Mouse (Mus musculus): ENCODE measurements at regions not wholly inside any gene's neighbourhood (a gene's known extent, or its start where the extent isn't known, plus 50 kb on each side); places are given as distances from the start of the nearest gene placed in this dataset.

DNA sequence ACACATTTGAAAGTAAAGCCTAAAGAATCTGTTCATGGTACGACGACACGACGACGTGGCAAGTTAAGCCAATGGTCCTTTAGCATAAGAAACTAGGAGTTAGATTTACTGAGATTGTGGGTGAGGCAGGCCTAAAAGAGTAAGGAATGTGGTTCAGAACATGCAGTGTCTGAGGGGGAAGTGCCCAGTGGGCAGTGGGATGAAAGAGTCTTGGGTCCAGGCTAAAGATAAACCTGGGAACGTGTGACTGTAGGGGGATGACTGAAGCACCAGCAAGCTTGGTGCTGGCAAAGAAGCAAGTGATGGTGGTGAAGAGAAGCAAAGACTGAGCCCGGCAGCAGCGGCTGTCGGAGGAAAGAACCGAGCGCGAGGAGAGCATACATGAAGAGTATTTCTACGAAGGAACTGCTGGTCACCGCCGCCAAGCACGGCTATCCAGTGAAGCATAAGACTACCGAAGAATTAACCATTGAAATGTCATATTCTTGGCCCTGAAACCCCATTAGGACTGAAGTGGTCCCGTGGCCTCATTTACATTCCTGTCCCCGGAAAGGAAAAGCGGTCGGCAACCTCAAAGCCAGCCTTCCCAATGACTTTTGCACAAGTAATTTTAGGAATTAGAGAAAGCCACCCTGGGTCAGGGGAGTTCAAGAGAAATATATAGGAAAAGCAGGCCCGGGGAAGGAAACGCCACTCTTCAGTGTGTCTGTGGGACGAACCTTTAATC, 76.2 kb upstream of the Armc2 start:
- no peak for DNase-seq (ENCODE audit: low read depth, low spot score)

DNA sequence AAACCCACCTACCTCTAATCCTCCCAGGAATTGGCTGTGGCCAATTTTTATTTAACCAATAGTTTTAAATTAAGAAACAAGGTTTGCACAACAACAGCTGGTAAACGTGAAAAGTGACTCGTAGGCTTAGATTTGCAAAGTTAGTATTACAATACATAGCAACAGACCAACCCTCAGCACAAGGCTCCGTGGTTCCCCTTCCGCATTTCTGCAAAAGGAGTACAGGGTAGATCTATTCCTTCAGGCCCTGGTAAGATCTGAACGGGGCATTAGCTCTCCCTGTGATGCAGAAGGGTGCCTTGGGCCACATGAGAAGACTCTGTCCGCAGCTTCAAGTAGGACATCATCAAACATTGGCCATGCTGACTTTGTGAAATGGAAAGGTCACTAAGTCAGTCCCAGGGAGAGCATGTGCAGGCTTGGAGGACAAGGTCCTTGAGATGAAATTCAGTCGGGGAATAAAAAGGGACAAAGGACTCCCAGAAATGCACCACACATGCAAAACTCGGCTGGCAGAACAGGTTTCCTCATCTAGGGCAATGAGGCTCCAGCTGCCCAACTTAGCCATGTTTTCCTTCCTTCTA, 75.0 kb upstream of the Armc2 start:
- no peak for DNase-seq (ENCODE audit: low read depth, low spot score)

- no peak for DNase-seq (ENCODE audit: low read depth, low spot score)
Observed at GRCm38 (mm10) chr10:42092500-42092899, 74.3 kb upstream of the Armc2 start.

- no peak for DNase-seq (ENCODE audit: low read depth, low spot score)
Observed at GRCm38 (mm10) chr10:42091546-42092168, 73.4 kb upstream of the Armc2 start.

GRCm38 (mm10) chr10:42090806-42091205, 72.6 kb upstream of the Armc2 start:
- DNase-seq (ENCODE audit: low read depth, low spot score): no peak

DNA sequence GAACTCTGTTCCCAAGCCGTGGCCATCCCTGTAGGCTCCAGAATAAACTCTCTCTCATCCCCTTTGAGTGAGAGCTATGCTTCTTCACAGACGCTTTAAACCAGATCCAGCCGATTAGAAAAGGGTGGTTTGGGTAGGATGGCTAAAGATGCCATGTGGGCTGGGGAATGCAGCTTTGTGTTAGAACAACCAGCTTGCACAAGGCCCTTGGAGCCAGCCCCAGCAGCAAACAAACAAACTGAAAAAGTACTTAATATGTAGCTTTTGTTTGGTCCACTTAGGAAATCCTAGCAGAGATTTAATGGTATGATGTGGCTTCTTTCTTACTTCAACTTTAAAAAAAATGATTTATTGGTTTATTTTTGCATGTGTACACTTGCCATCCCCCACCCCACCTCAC, 71.9 kb upstream of the Armc2 start:
- DNase-seq (ENCODE audit: low read depth, low spot score): no peak

- DNase-seq (ENCODE audit: low read depth, low spot score): no peak
Observed at GRCm38 (mm10) chr10:42089686-42090085, 71.4 kb upstream of the Armc2 start.

DNA sequence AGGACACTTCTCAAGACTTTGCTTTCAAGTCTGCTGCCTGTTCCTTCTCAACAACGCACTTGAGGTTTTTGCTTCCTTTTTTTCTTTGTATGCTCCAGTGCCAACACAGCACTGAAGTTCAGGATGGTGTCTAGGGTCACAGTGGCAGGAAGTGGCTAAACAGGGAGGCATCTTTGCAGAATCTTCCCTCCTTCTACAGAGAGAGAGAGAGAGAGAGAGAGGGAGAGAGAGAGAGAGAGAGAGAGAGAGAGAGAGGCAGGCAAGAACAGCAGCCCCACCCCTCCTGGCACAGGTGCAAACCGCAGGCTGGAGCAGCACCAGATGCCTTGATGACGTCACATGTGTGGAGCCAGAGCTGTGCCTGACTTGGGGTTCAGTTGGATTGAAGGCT, 71.0 kb upstream of the Armc2 start:
- peak; percentile 7 for DNase-seq (ENCODE audit: low read depth, low spot score)

DNA sequence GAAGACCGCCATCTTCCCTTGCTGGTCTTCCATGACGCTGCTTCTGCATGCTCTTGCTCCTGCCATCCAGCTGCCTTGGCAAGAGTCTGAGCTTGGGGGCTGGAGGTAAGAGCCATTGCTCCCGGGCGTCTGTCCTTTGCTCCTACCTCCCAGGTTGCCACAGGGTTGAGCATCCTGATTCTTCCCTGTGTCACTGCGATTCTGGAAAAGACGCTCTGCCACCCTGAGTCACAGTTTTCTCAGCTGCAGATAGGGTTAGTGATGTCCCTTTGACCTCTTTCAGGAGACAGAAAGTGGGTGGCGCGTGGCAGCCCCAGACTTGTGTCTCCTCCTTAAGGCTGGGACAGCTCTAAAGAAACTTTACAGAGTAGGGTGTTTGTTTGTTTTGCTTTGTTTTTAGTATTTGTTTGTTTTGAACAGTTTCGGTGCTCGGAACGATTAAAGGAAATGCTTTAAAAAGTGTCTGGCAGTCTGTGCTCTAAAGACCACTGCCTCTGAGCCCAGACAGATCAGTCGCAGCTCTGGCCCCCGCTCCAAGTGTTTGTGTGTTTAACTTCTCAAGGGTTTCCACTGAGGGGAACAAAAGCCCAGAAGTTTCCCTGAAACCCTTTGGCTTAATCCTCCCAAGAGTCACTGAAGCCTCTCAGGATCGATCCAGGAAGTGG, 70.5 kb upstream of the Armc2 start:
- no peak for DNase-seq (ENCODE audit: low read depth, low spot score)

DNA sequence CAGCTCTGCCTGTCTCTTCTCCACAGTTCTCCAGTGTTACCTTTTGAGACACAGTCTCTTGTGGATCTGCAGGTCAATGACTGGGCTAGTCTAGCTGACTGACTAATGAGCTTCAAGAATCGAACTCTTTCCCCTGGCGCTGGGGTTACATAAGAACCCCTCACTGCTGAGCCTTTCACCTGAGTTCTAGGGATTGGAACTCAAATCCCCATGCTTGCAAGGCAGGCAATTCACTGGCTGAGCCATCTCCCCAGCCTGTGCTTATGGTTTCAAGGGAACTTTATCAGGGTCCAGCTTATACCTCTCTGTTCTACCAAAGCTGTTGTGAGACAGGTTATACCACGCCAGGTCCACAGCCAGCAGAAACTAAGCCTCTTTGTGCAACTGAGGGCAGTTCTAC, 69.7 kb upstream of the Armc2 start:
- no peak for DNase-seq (ENCODE audit: low read depth, low spot score)

DNA sequence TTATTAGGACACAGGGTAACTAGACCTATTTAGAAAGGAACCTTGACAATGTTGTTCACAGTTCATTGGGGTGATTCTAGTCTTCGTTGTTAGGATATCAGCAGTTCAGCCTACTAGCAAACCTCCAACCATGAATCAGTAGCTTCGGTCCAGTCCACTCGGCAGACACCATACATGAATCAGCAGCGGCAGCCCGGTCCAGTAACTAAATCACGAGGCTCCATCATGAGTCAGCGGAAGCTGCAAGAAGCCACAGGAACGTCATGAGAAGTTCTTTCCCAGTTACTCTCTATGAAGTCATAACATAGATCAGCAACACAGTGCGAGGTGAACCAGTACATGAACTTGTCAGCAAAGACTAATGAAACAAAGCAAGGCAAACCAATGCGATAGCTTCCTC, 68.4 kb upstream of the Armc2 start:
- DNase-seq (ENCODE audit: low read depth, low spot score): no peak

DNA sequence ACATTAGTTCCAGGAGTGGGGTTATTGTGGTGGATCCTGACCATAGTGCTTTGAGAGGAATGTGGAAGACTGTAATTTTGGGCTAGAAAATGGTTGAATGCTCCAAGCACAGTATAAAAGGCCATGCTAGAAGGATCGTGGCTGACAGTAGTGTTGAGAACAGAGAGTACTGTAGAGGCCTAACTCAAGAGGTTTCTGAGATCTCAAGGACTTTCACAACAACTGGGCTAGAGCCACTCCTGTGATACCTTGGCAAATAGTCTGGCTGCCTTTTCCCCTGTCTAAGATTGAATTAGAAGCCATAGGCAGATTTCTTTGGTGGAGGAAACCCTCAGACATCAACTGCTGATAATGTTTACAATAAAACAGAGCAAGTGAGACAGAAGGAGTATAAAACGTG, 67.1 kb upstream of the Armc2 start:
- no peak for DNase-seq (ENCODE audit: low read depth, low spot score)

- no peak for DNase-seq (ENCODE audit: low read depth, low spot score)
Observed at GRCm38 (mm10) chr10:42082227-42082840, 64.1 kb upstream of the Armc2 start.

DNA sequence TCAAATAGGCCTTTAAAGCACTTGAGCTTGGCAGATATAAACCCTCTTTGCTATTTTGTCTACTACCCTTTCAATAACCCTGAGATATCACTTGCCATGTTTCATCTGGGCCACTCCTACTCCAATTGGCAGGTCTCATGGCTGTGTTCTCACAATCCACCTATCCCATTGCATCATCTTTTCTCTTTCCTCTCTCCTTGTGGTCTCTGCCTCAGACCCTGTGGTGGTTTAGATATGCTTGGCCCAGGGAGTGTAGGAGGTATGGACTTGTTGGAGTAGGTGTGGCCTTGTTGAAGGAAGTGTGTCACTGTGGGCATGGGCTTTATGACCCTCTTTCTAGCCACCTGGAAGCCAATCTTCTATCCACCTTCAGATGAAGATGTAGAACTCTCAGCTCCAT, 61.5 kb upstream of the Armc2 start:
- no peak for DNase-seq (ENCODE audit: low read depth, low spot score)

DNA sequence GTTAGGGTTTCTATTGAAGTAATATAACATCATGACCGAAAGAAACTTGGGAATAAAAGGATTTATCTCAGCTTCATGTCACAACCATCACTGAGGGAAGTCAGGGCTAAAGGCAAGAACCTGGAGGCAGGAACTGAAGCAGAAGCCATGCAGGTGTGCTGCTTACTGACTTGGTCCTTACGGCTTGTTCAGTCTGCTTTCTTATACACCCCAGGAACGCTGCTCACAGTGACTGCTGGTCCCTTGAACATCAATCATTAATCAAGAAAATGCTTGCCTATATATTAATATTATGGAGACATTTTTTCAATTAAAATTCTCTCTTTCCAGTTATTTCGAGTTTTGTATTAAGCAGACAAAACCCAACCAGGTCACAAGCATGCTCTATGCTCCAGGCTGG, 58.5 kb upstream of the Armc2 start:
- no peak for DNase-seq (ENCODE audit: low read depth, low spot score)

GRCm38 (mm10) chr10:42075545-42075944, 57.3 kb upstream of the Armc2 start:
- DNase-seq (ENCODE audit: low read depth, low spot score): no peak

- no peak for DNase-seq (ENCODE audit: low read depth, low spot score)
Observed at GRCm38 (mm10) chr10:42072758-42073157, 54.5 kb upstream of the Armc2 start.

DNA sequence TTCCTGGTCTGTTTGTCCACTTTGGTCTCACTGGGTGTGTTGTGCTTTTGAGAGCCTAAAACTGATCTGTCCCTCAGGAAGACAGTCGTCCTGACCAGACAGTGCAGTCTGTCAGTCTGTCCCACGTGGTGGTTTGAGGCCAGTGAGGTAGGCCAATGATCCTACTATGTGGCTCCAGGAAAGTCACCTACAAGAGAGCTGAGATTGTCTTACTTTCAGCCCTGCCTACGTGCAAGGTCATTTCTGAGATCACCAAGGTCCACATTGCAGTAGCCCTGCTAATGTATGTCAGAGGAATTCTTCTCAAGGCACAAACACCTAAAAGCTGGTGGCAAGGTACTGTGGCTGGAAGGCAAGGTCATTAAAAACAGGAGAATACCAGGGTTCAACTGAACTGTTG, 53.9 kb upstream of the Armc2 start:
- no peak for DNase-seq (ENCODE audit: low read depth, low spot score)

DNA sequence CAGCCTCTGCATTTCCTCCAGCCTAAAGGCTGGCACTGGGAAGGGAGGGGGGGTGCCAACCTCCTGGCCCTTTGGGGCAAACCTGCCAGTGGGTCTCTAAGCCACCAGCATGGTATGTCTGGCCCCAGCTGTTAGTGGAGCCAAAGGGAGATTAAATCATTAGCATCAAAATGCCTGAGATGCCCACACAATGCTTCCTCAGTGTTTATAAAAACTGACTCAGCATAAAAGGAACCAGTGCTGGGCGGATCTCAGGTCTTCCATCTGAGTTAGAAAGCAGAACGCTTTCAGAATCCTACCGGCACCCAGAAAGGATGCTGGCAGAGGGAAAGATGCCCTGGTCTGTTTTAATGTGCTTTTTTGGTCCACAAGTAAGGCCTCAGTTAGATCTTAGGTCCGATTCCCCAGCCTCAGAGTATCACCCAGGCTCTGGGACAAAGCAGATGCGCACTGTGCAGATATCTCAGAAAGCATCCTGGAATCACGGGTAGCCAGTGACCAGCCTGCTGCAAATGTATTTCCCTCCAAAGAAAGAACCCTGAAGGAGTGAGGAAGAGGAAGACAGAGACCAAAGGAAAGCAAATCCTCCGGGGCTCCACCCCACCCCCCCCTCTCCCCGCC, 53.3 kb upstream of the Armc2 start:
- DNase-seq (ENCODE audit: low read depth, low spot score): no peak

DNA sequence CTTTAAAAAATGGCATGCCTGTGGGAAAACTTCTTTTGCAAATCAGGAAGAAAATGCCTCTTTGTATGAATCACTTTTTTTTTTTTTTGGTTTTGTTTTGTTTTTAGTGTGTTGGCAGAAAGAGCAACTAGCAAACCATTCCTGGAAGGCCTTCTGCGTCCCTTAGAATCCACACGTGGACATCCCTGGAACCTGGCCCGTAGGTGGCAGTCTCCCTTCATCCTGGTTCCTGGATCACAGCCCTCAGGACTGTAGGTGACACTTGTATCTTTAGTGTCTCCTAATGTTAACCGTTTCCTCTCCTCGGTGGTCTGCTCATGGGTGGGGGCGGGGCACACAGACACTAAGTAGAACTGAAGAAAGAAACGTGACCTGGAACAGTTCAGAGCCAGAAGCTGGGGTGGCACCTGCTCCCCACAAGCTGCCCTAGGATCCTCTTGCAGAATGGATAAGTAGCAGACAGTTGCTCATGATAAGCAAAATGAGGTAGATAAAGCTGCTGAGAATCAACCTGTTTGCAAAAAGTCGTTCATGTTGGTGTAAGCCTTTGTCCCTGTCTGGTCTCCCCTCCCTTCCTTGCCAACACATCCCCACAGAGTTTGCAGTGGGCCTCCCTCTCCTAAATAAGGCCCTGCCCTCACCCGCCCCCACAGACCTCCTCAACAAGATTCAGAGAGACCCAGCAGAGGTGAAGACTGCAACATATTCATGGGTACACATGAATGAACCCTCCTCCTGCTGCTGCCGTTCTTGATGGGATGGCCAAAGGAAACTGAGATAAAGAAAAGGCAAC, 52.6 kb upstream of the Armc2 start:
- DNase-seq (ENCODE audit: low read depth, low spot score): no peak

- no peak for DNase-seq (ENCODE audit: low read depth, low spot score)
Observed at GRCm38 (mm10) chr10:42069751-42070150, 51.5 kb upstream of the Armc2 start.

All from A20 (cell line).